Mouse (Mus musculus) midbrain, embryonic 16.5 days (tissue): ENCODE measurements at regions not wholly inside any gene's neighbourhood (a gene's known extent, or its start where the extent isn't known, plus 50 kb on each side); places are given as distances from the start of the nearest gene placed in this dataset.

Experiments used
- ATAC-seq: fragments of 200-750 bp; cut with Nextera tagmentation; 2 replicates; pipeline ENCODE4 v1.8.0; 2017; ENCODE audit warnings: moderate TSS enrichment
- H3K27ac ChIP-seq: fragments of 300-500 bp; sonication (generic); 2 replicates; pipeline ENCODE4 v1.5.1; 2014; ENCODE audit warnings: mild to moderate bottlenecking, low read length, mixed read lengths
- H3K27me3 ChIP-seq: fragments of 300-500 bp; sonication (generic); 2 replicates; pipeline ENCODE4 v1.6.1; 2014; ENCODE audit warnings: low read depth, low read length, mixed read lengths; ENCODE audit not compliant: control insufficient read depth, insufficient read depth
- H3K36me3 ChIP-seq: fragments of 300-500 bp; sonication (generic); 2 replicates; pipeline ENCODE4 v1.6.1; 2014; ENCODE audit warnings: mild to moderate bottlenecking, low read length, moderate library complexity, mixed read lengths; ENCODE audit not compliant: control insufficient read depth, insufficient read depth
- H3K4me1 ChIP-seq: fragments of 300-500 bp; sonication (generic); 2 replicates; pipeline ENCODE4 v1.6.1; 2014; ENCODE audit warnings: mild to moderate bottlenecking, low read length, mixed read lengths; ENCODE audit not compliant: control insufficient read depth, insufficient read depth
- H3K4me2 ChIP-seq: fragments of 300-500 bp; sonication (generic); 2 replicates; pipeline ENCODE4 v1.6.1; 2014; ENCODE audit warnings: mild to moderate bottlenecking, low read length, mixed read lengths
- H3K4me3 ChIP-seq: fragments of 300-500 bp; sonication (generic); 2 replicates; pipeline ENCODE4 v1.5.1; 2014; ENCODE audit warnings: low read depth, mild to moderate bottlenecking, low read length, moderate library complexity, mixed read lengths
- H3K9ac ChIP-seq: fragments of 300-500 bp; sonication (generic); 2 replicates; pipeline ENCODE4 v1.6.1; 2014; ENCODE audit warnings: low read depth, low read length, mixed read lengths
- H3K9me3 ChIP-seq: fragments of 300-500 bp; sonication (generic); replicated peaks from 2 replicates; pipeline ENCODE4 v1.6.1; 2014; ENCODE audit warnings: mild to moderate bottlenecking, low read length, mixed read lengths; ENCODE audit not compliant: control insufficient read depth, poor library complexity, severe bottlenecking
- whole genome bisulfite sequencing: fragments of 180-500 bp; shearing (Covaris S2); extraction: QIAGEN DNeasy Blood & Tissue Kit; methylation state at CpG from one replicate; pipeline ENCODE4 v1.1.7; 2014; 5-methylcytosine and 5-hydroxymethylcytosine counted together

GRCm38 (mm10) chr4:152686509-152687081 is 208.9 kb upstream of the Kcnab2 start:
- Histone ChIP-seq H3K9me3 (peaks cover 3% of the 10 kb centered on the region; the same call in 1 of the 2 replicates), H3K36me3 (no peaks in the 10 kb centered on the region), H3K27me3 (no peaks in the 10 kb centered on the region), H3K9ac (0 out of 2 replicates have a peak overlapping the region, but pooled peaks have one; percentile 18), H3K4me2 (no peak overlapping the region), H3K4me3 (no peak overlapping the region), H3K4me1 (peaks cover 12% of the 10 kb centered on the region), H3K27ac (peak overlapping the region; percentile 53)
- 27% methylated on average over 12 of the region's 12 CpGs for WGBS
- no peak for ATAC-seq

- Histone ChIP-seq H3K4me1 (peaks cover 4% of the 10 kb centered on the region), H3K4me2 (no peak overlapping the region), H3K27ac (no peak overlapping the region), H3K9ac (no peak overlapping the region), H3K4me3 (no peak overlapping the region), H3K9me3 (no peaks in the 10 kb centered on the region), H3K27me3 (no peaks in the 10 kb centered on the region), H3K36me3 (no peaks in the 10 kb centered on the region)
- peak; percentile 36; the same call in 1 of the 2 replicates for ATAC-seq
- 22% methylated on average over 11 of the region's 11 CpGs for WGBS
Observed at GRCm38 (mm10) chr4:152674140-152674539, 196.5 kb upstream of the Kcnab2 start.

- H3K9ac ChIP-seq, result no peak overlapping the region
- H3K4me3 ChIP-seq, result no peak overlapping the region
- no peaks in the 10 kb centered on the region for H3K9me3 ChIP-seq
- no peak overlapping the region for H3K27ac ChIP-seq
- no peak for ATAC-seq
- WGBS, result 43% methylated on average over 8 of the region's 8 CpGs
- no peaks in the 10 kb centered on the region for H3K27me3 ChIP-seq
- no peak overlapping the region for H3K4me2 ChIP-seq
- H3K4me1 ChIP-seq, result no peaks in the 10 kb centered on the region
- H3K36me3 ChIP-seq, result no peaks in the 10 kb centered on the region
Observed at GRCm38 (mm10) chr4:152663482-152663881, 185.8 kb upstream of the Kcnab2 start.

- Histone ChIP-seq H3K27me3 (no peaks in the 10 kb centered on the region), H3K4me1 (no peaks in the 10 kb centered on the region), H3K9me3 (no peaks in the 10 kb centered on the region), H3K4me3 (no peak overlapping the region), H3K27ac (no peak overlapping the region), H3K4me2 (no peak overlapping the region), H3K9ac (no peak overlapping the region), H3K36me3 (no peaks in the 10 kb centered on the region)
- WGBS, result 93% methylated on average over 12 of the region's 12 CpGs
- ATAC-seq, result no peak
Observed at GRCm38 (mm10) chr4:152663069-152663468, 185.4 kb upstream of the Kcnab2 start.

- Histone ChIP-seq H3K4me2 (no peak overlapping the region), H3K9me3 (no peaks in the 10 kb centered on the region), H3K4me1 (no peaks in the 10 kb centered on the region), H3K27ac (no peak overlapping the region), H3K27me3 (no peaks in the 10 kb centered on the region), H3K4me3 (no peak overlapping the region), H3K9ac (no peak overlapping the region), H3K36me3 (no peaks in the 10 kb centered on the region)
- no peak for ATAC-seq
- 94% methylated on average over 11 of the region's 11 CpGs for WGBS
Observed at GRCm38 (mm10) chr4:152662439-152662838, 184.8 kb upstream of the Kcnab2 start.

GRCm38 (mm10) chr4:152650198-152650597 is 172.5 kb upstream of the Kcnab2 start:
- Histone ChIP-seq H3K36me3 (no peaks in the 10 kb centered on the region), H3K9me3 (no peaks in the 10 kb centered on the region), H3K4me1 (no peaks in the 10 kb centered on the region; the same call in 1 of the 2 replicates), H3K27me3 (no peaks in the 10 kb centered on the region), H3K4me2 (no peak overlapping the region), H3K27ac (no peak overlapping the region), H3K9ac (no peak overlapping the region), H3K4me3 (no peak overlapping the region)
- peak; percentile 68; the same call in 1 of the 2 replicates for ATAC-seq
- WGBS, result 80% methylated on average over 8 of the region's 8 CpGs

- Histone ChIP-seq H3K4me3 (no peak overlapping the region), H3K4me1 (no peaks in the 10 kb centered on the region), H3K9me3 (no peaks in the 10 kb centered on the region), H3K4me2 (no peak overlapping the region), H3K27me3 (no peaks in the 10 kb centered on the region), H3K27ac (no peak overlapping the region), H3K36me3 (no peaks in the 10 kb centered on the region), H3K9ac (no peak overlapping the region)
- ATAC-seq, result no peak
- 55% methylated on average over 7 of the region's 7 CpGs for WGBS
Observed at GRCm38 (mm10) chr4:152647620-152648019, 169.9 kb upstream of the Kcnab2 start.

- Histone ChIP-seq H3K9me3 (no peaks in the 10 kb centered on the region), H3K36me3 (no peaks in the 10 kb centered on the region), H3K27ac (no peak overlapping the region), H3K4me1 (0 out of 2 replicates have a peak, but pooled peaks cover 3% of the 10 kb centered on the region), H3K4me3 (no peak overlapping the region), H3K27me3 (no peaks in the 10 kb centered on the region), H3K4me2 (no peak overlapping the region), H3K9ac (no peak overlapping the region)
- WGBS, result 62% methylated on average over 14 of the region's 14 CpGs
- ATAC-seq, result no peak
Observed at GRCm38 (mm10) chr4:152647084-152647483, 169.4 kb upstream of the Kcnab2 start.

- H3K27me3 ChIP-seq, result no peaks in the 10 kb centered on the region
- H3K9me3 ChIP-seq, result no peaks in the 10 kb centered on the region
- no peaks in the 10 kb centered on the region for H3K36me3 ChIP-seq
- peaks cover 6% of the 10 kb centered on the region; the same call in 1 of the 2 replicates for H3K4me1 ChIP-seq
- no peak overlapping the region for H3K27ac ChIP-seq
- WGBS, result 42% methylated on average over 6 of the region's 6 CpGs
- no peak overlapping the region for H3K9ac ChIP-seq
- no peak overlapping the region for H3K4me2 ChIP-seq
- ATAC-seq, result no peak
- no peak overlapping the region for H3K4me3 ChIP-seq
Observed at GRCm38 (mm10) chr4:152637088-152637487, 159.4 kb upstream of the Kcnab2 start.
